Mouse (Mus musculus): ENCODE results near the gene Nipsnap1.

DNA sequence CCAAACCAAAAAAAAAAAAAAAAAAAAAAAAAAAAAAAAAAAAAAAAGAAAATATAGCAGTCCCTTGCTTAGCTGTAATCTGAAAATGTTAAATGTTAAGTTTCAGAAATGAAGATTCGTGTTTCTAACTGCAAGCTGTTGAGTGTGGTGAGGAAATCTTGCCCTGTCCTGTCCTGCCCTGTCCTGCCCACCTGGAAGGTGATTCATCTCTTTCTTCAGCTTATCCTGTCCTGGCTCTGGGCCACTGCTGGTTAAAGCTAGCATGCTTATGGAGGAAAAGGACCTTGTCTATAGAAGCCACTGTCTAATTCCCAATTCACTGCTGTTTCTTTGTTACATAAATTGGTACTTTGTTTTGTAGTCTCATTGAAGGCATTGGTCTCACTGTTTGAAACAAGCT is 12.8 kb upstream of the Nipsnap1 start:
- TF ChIP-seq CTCF (IDR thresholded peaks at IDR 0.05; ENCODE audit: low read depth) (no peak), EP300 (IDR thresholded peaks at IDR 0.05; ENCODE audit: low read depth) (no peak)

All from liver, postnatal 0 days (tissue).